Mouse (Mus musculus) neural tube, embryonic 13.5 days (tissue): ENCODE results near the gene Ppp1r12c. TPM values are rescaled to one million over a fixed set of nuclear protein-coding genes. Genes with fewer than 3 reads are reported as not detected.

ENCODE experiments used
- ATAC-seq: fragments of 200-750 bp; cut with Nextera tagmentation; 2 replicates; pipeline ENCODE4 v1.8.0; 2017; ENCODE audit warnings: low read depth, mild to moderate bottlenecking, moderate TSS enrichment, moderate library complexity
- H3K27ac ChIP-seq: fragments of 300-500 bp; sonication (generic); replicated peaks from 2 replicates; pipeline ENCODE4 v1.5.1; 2015; ENCODE audit warnings: moderate library complexity, mild to moderate bottlenecking, inconsistent platforms
- H3K27me3 ChIP-seq: fragments of 300-500 bp; sonication (generic); 2 replicates; pipeline ENCODE4 v1.6.1; 2015; ENCODE audit warnings: mild to moderate bottlenecking, inconsistent platforms
- H3K36me3 ChIP-seq: fragments of 300-500 bp; sonication (generic); 2 replicates; pipeline ENCODE4 v1.6.1; 2015; ENCODE audit warnings: mild to moderate bottlenecking, inconsistent platforms
- H3K4me1 ChIP-seq: fragments of 300-500 bp; sonication (generic); replicated peaks from 2 replicates; pipeline ENCODE4 v1.6.1; 2015; ENCODE audit warnings: inconsistent platforms
- H3K4me2 ChIP-seq: fragments of 300-500 bp; sonication (generic); 2 replicates; pipeline ENCODE4 v1.6.1; 2015; ENCODE audit warnings: inconsistent platforms, mild to moderate bottlenecking, moderate library complexity
- H3K4me3 ChIP-seq: fragments of 300-500 bp; sonication (generic); 2 replicates; pipeline ENCODE4 v1.5.1; 2015; ENCODE audit warnings: mild to moderate bottlenecking, inconsistent platforms
- H3K9ac ChIP-seq: fragments of 300-500 bp; sonication (generic); 2 replicates; pipeline ENCODE4 v1.6.1; 2015; ENCODE audit warnings: moderate library complexity, mild to moderate bottlenecking, inconsistent platforms
- H3K9me3 ChIP-seq: fragments of 300-500 bp; sonication (generic); 2 replicates; pipeline ENCODE4 v1.6.1; 2016; ENCODE audit warnings: inconsistent platforms
- WGBS: fragments of 180-500 bp; shearing (Covaris S2); methylation state at CpG from one replicate; pipeline ENCODE4 v1.1.7; 2015; 5-methylcytosine and 5-hydroxymethylcytosine counted together
- polyA plus RNA-seq: library from polyadenylated mRNA; unstranded; fragments of >200 nt; fragmentation: Nextera tagmentation; extraction: Ambion mirVana; gene quantifications from 2 replicates; pipeline ENCODE4 v1.2.1, GENCODE M21; 2015

Ppp1r12c gene
- polyA plus RNA-seq, 1 experiment from 2014 or later = 48.4 TPM

DNA sequence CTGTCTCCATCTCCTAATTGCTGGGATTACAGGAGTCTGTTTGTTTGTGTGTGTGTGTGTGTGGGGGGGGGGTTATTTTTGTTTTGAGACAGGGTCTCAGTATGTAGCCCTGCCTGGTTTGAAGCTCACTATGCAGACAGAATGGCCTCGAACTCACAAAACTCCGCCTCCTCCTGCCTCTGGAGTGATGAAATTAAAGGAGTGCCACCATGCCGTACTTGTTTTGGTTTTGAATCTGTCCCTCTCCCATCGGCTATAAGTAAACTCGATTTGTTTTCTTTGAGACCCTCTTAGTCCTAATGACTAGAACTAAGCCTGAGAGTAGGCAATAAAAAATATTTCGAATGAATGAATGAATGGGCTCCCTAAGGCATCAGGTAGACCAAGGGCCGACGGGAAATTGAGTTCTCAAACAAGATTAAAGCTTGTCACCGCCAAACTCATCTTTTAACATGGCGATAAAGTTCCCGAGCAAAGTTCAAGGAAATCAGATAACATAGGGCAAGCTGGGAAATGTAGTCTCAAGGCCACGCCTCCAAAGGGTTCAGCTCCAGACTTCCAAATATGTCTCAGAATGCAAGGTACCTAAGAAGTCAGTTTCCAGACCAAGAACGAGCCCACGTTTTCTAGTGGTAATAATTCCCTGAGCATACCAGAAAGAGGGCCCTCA lies 1.1 kb upstream of the Ppp1r12c start:
- Histone ChIP-seq H3K9ac (peak overlapping the region; percentile 96), H3K27ac (no peak overlapping the region; the same call in 1 of the 2 replicates)

DNA sequence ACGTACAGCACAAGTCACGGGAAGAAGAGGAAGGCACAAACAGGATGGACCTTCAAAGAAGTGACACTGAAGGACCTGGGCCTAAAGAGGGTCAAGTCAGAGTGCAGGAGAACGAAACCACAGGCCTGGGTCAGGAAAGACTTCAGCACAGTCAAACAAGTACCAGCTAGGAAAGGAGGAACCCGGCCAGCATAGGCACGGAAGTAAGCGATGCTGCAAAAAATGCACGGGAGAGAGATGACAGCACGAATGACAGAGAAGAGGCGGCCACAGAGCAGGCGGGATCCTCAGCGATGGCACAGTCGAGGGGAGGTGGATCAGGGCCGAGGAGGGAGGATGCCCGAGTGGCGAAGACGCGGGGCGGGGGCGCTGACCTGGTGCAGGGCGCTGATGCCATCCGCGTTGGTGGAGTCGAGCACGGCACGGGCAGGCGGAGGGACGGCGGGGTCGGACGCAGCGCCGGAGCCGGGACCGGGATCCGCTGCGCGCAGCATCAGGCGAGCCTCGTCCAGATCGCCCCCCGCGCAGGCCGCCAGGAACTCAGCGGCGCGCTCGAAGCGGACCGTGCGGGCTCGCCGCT lies 498 bp downstream of the Ppp1r12c start:
- H3K27ac ChIP-seq = peak overlapping the region; percentile 91
- H3K4me3 ChIP-seq = peak overlapping the region; percentile 84
- peaks cover 44% of the 10 kb centered on the region for H3K4me1 ChIP-seq
- H3K36me3 ChIP-seq = peaks cover 12% of the 10 kb centered on the region
- ATAC-seq = peak; percentile 54
- whole genome bisulfite sequencing = under 1% methylated on average over 40 of the region's 52 CpGs
- no peaks in the 10 kb centered on the region for H3K27me3 ChIP-seq
- H3K9ac ChIP-seq = peak overlapping the region; percentile 96
- no peaks in the 10 kb centered on the region for H3K9me3 ChIP-seq
- peak overlapping the region; percentile 93 for H3K4me2 ChIP-seq

More for the DNA sequence above, 1.1 kb upstream of the Ppp1r12c start:
- peak; percentile 26 for ATAC-seq
- Histone ChIP-seq H3K27me3 (no peaks in the 10 kb centered on the region), H3K36me3 (no peaks in the 10 kb centered on the region), H3K4me2 (peak overlapping the region; percentile 93), H3K4me3 (peak overlapping the region; percentile 84), H3K9me3 (no peaks in the 10 kb centered on the region), H3K4me1 (peaks cover 38% of the 10 kb centered on the region)
- 15% methylated on average over 14 of the region's 14 CpGs for WGBS

DNA sequence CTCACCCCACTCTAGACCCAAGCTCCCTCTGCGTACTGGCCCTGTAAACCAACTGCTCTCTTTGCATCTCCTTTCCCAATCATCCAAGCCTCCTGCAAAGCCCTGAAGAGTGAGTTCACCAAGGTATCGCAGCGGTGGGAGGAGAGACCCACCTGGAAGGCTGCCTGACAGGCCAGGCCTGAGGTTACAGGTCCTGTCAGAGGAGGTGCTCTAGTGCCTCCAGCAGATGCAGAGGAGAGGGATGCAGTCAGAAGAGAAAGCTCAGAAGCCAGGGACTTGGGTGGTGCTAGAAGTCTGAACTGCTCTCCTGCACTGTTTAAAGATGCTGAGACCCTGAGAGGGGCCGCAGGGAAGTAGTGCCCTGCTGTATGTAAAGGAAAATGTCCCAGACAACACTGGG lies 2.4 kb downstream of the Ppp1r12c start:
- WGBS = 92% methylated on average over 4 of the region's 4 CpGs
- peak overlapping the region; percentile 15; the same call in 1 of the 2 replicates for H3K4me3 ChIP-seq

DNA sequence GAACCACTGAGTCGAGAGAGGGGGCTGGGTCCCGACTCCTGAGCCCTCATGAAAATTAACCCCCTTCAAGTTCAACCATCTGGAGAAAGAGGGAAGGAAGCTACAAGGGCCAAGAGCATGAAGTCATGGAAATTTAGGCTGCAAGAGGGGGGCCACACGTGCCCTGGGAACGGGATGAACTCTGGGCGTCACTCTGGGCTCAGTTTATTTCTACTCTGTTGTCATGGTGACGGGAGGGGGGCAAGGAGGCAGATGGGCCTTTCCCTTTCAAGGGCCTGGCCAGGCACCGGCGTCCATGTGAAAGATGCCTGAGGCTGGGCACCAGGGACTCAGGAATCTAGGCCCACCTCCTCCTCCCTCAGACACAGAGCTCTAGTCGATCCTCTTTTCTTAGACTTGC lies 3.2 kb downstream of the Ppp1r12c start:
- peak overlapping the region; percentile 96 for H3K9ac ChIP-seq
- no peaks in the 10 kb centered on the region for H3K27me3 ChIP-seq
- no peaks in the 10 kb centered on the region for H3K9me3 ChIP-seq
- H3K27ac ChIP-seq = peak overlapping the region; percentile 40
- peak overlapping the region; percentile 93 for H3K4me2 ChIP-seq
- WGBS = 7% methylated on average over 9 of the region's 9 CpGs
- ATAC-seq = no peak
- H3K4me1 ChIP-seq = peaks cover 44% of the 10 kb centered on the region
- H3K36me3 ChIP-seq = peaks cover 39% of the 10 kb centered on the region
- H3K4me3 ChIP-seq = peak overlapping the region; percentile 15; the same call in 1 of the 2 replicates

More for the DNA sequence above, 2.4 kb downstream of the Ppp1r12c start:
- H3K9ac ChIP-seq = peak overlapping the region; percentile 96
- H3K4me1 ChIP-seq = peaks cover 44% of the 10 kb centered on the region
- no peaks in the 10 kb centered on the region for H3K9me3 ChIP-seq
- ATAC-seq = no peak
- H3K27ac ChIP-seq = peak overlapping the region; percentile 40
- H3K36me3 ChIP-seq = peaks cover 31% of the 10 kb centered on the region
- peak overlapping the region; percentile 93 for H3K4me2 ChIP-seq
- H3K27me3 ChIP-seq = no peaks in the 10 kb centered on the region

DNA sequence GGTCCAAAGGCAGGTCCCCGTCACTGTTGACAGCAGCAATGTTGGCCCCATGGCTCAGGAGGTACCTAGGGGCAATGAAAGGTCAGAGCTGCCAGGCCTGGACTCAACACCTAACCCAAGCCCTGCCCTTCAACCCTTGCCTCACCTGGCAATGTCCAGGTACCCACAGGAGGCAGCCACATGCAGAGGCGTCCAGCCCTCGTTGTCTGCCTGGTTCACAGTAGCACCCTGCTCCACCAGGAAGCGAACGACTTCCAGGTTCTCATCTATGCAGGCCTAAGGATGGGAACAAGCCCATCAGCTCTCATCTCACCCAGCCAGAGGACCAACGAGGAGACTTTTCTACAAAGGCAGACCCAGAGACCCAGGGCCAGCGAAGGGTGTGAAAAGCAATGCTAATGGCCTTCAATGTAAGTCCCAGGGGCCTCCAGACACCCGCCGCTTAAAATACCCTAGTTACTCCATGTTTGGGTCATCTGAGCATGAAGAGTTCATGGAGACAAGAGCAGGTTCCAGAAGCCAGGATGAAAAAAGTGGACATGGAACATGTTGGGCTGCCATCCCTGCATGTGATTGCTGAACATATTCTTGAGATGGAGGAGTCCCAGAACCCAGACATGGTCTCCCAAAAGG lies 4.1 kb downstream of the Ppp1r12c start:
- Histone ChIP-seq H3K9me3 (no peaks in the 10 kb centered on the region), H3K4me1 (peaks cover 48% of the 10 kb centered on the region), H3K36me3 (peaks cover 48% of the 10 kb centered on the region), H3K4me3 (no peak overlapping the region), H3K4me2 (no peak overlapping the region; the same call in 1 of the 2 replicates), H3K27ac (peak overlapping the region; percentile 40; the same call in 1 of the 2 replicates), H3K9ac (no peak overlapping the region; the same call in 1 of the 2 replicates), H3K27me3 (no peaks in the 10 kb centered on the region)
- ATAC-seq = no peak
- 88% methylated on average over 9 of the region's 9 CpGs for WGBS

DNA sequence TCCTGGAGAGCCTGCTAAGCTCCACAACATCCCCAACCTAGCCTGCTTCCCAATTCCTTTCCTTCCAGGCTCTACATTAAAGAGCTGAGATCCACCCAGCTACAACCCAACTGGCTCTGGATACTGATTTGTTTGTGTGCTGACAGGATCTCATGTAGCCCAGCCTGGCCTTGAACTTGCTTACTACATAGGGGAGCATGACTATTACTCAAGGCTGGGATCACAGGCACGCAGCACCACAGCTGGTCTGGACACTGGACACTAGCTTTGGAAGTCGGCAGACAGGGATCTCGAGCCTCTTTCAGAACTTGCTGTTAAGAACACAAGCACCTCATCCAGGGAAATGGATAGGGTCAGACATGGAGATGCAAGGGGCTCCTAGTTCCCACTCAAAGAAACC lies 5.0 kb downstream of the Ppp1r12c start:
- no peak overlapping the region for H3K9ac ChIP-seq
- peaks cover 50% of the 10 kb centered on the region for H3K4me1 ChIP-seq
- no peaks in the 10 kb centered on the region for H3K27me3 ChIP-seq
- no peak overlapping the region for H3K4me2 ChIP-seq
- H3K9me3 ChIP-seq = no peaks in the 10 kb centered on the region
- ATAC-seq = no peak
- no peak overlapping the region for H3K4me3 ChIP-seq
- WGBS = 100% methylated on average over 3 of the region's 3 CpGs
- no peak overlapping the region for H3K27ac ChIP-seq
- peaks cover 50% of the 10 kb centered on the region for H3K36me3 ChIP-seq

DNA sequence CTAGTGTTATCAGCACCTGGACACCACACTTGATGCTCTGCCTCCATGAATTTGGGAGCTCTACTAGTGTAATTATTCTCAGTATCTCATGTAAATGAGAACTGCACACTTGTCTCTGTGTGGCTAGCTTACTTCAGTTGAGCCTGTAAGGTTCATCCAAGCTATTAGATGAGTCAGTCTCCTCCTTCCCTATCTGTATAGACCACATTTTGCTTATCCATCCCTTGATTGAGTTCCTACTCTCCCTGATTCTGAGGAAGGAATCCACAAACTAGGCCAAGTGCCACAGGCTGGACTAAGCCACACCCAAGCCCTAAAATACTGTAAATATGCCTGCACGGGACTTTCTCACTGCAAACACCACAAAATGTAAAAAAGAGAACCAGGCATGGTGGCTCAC lies 7.5 kb downstream of the Ppp1r12c start:
- Histone ChIP-seq H3K4me2 (no peak overlapping the region), H3K36me3 (peaks cover 66% of the 10 kb centered on the region), H3K9me3 (no peaks in the 10 kb centered on the region), H3K4me3 (no peak overlapping the region), H3K4me1 (peaks cover 30% of the 10 kb centered on the region), H3K9ac (no peak overlapping the region), H3K27ac (no peak overlapping the region), H3K27me3 (no peaks in the 10 kb centered on the region)
- no peak for ATAC-seq
- WGBS = 96% methylated on average over 1 of the region's 1 CpGs

DNA sequence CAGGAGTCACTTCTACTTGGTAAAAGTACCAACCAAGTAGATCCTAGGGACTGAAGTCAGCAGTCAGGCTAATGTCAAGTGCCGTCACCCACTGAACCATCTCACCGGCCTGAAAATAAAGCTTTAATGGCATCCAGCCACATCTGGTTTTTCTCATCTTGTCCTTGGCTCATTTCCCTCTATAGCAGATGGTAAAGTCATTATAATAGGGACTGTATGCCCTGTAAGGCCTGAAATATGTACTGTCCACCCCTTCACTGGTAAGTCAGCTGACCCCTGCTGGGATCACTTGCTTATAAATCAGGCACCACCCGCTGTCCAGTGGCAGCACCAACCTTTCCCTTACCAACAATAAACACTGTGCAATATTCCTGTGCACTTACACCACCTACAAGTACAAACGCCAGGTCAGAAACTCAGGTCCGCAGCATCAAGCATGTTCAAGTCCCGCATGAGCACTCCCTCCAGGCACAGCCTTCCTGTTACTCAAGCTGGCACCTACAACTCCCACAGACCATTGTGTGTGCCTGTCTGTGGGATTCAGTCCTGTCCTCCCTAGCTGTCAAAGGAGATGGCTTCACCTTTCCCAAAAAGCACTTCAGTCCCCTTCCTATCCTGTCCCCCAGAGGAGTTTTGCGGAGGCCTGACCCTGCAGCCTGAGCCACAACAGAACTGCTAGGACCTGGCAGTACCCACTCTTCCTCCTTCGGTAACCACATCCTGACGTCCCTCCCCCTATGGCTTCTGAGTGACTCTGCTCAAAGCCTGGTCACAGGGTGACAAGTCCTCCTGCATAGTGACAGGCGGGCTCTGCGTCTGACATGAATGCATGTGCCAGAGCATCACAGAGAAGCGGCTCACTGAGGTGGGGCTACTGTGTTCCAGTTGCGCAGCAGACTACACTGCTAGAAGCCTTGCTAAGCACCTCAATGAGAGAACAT lies 8.9 kb downstream of the Ppp1r12c start:
- H3K9me3 ChIP-seq = no peaks in the 10 kb centered on the region
- H3K27me3 ChIP-seq = no peaks in the 10 kb centered on the region
- peaks cover 16% of the 10 kb centered on the region for H3K4me1 ChIP-seq
- H3K27ac ChIP-seq = 0 out of 2 replicates have a peak overlapping the region, but pooled peaks have one; percentile 29
- H3K4me3 ChIP-seq = no peak overlapping the region
- WGBS = 85% methylated on average over 13 of the region's 13 CpGs
- peaks cover 80% of the 10 kb centered on the region for H3K36me3 ChIP-seq
- no peak overlapping the region for H3K9ac ChIP-seq
- no peak for ATAC-seq
- no peak overlapping the region for H3K4me2 ChIP-seq

DNA sequence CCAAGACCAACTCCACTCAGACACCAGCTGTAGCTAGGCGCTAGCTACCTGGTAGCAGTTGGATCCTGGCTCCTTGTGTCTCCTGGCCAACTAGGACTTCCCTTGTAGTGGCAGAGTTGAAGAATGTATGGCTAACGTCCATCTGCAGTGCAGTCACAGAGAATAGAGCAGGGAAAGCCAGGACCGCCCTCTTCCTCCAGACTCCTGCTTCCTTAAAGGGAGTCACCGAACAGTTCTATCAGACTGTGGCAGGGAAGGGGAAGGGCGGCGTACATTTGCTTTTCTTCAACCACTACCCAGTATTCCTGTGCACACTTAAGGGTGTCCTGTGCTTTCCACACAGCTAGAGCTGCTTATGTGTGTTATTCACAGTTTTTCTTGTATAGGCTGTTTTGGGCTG lies 10.2 kb downstream of the Ppp1r12c start:
- Histone ChIP-seq H3K4me1 (peaks cover 10% of the 10 kb centered on the region; the same call in 1 of the 2 replicates), H3K9ac (no peak overlapping the region), H3K4me2 (no peak overlapping the region), H3K4me3 (no peak overlapping the region), H3K27ac (no peak overlapping the region), H3K27me3 (no peaks in the 10 kb centered on the region), H3K36me3 (peaks cover 82% of the 10 kb centered on the region), H3K9me3 (no peaks in the 10 kb centered on the region)
- no peak for ATAC-seq
- 82% methylated on average over 6 of the region's 6 CpGs for WGBS

DNA sequence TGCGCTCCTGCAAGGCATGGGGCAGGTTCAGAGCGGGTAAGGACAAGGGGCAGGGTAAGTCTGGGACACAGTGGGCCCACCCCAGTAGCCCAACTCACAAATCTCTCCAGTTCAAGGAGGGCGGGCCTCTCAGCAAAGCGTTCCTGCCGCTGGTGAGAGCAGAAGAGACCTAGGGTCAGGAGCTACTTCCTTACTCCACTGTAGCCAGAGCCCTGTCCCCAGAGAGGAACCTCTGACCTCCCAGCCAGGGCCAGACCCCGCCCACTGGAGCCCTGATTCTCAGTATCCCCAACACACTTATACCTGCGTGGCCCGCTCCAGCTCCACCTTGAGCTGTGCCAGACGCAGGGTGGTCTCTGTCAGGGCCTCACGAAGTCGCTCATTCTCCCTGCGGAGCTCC lies 19.2 kb downstream of the Ppp1r12c start:
- Histone ChIP-seq H3K36me3 (peaks cover 63% of the 10 kb centered on the region), H3K4me1 (peaks cover 26% of the 10 kb centered on the region), H3K9ac (no peak overlapping the region), H3K27ac (no peak overlapping the region), H3K9me3 (no peaks in the 10 kb centered on the region), H3K4me3 (no peak overlapping the region), H3K4me2 (no peak overlapping the region), H3K27me3 (peaks cover 2% of the 10 kb centered on the region)
- no peak for ATAC-seq
- WGBS = 88% methylated on average over 12 of the region's 12 CpGs

DNA sequence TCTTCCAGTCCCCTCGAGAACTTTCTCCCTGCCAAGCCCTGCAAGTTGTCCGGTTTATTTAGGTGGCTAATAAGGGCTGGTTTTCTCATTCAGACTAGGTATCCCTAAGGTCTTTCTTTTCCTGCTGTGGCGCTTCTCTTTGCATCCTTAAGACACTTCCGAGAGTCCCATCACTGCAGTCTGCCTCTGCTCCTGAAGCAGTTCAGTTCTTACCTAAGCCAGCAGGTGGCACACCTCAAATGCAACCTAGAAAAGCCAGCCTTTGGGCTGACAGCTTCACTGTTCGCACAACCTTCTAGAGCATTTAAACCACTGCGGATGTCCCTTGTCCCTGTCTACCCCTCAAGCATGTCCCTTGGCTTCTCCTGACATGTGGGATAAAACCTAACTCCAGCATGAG lies 21.8 kb downstream of the Ppp1r12c start:
- Histone ChIP-seq H3K4me1 (peaks cover 26% of the 10 kb centered on the region), H3K9me3 (no peaks in the 10 kb centered on the region), H3K27me3 (peaks cover 22% of the 10 kb centered on the region), H3K27ac (no peak overlapping the region), H3K4me3 (no peak overlapping the region), H3K36me3 (peaks cover 38% of the 10 kb centered on the region), H3K4me2 (0 out of 2 replicates have a peak overlapping the region, but pooled peaks have one; percentile 75), H3K9ac (no peak overlapping the region)
- no peak for ATAC-seq
- WGBS = 31% methylated on average over 6 of the region's 6 CpGs
